Mouse (Mus musculus): Measurements from ENCODE around the gene Snx7. TPM values are rescaled to one million over a fixed set of nuclear protein-coding genes. Genes with fewer than 3 reads are reported as not detected.

Snx7 gene
- polyA plus RNA-seq, 1 experiment = not detected

- Histone ChIP-seq H3K4me1 (ENCODE audit: control insufficient read depth, insufficient read depth, low read length) (0 out of 2 replicates have a peak, but pooled peaks cover 2% of the 10 kb centered on the region), H3K27ac (ENCODE audit: insufficient read depth, low read depth, low read length) (no peak overlapping the region), H3K4me3 (ENCODE audit: insufficient read depth, low read depth, low read length) (no peak overlapping the region)
- WGBS = 46% methylated on average over 4 of the region's 4 CpGs
- TF ChIP-seq POLR2A (IDR thresholded peaks at IDR 0.05; ENCODE audit: insufficient read depth, low read depth, low read length) (no peak), CTCF (IDR thresholded peaks at IDR 0.05; ENCODE audit: insufficient read depth, low read depth, low read length) (no peak)
These were observed 76.8 kb downstream of the Snx7 start for GRCm38 (mm10) chr3:117791951-117792350.

GRCm38 (mm10) chr3:117791273-117791672, 77.5 kb downstream of the Snx7 start:
- 76% methylated on average over 2 of the region's 2 CpGs for WGBS
- TF ChIP-seq POLR2A (IDR thresholded peaks at IDR 0.05; ENCODE audit: insufficient read depth, low read depth, low read length) (no peak), CTCF (IDR thresholded peaks at IDR 0.05; ENCODE audit: insufficient read depth, low read depth, low read length) (no peak)

GRCm38 (mm10) chr3:117788800-117789693, 79.7 kb downstream of the Snx7 start:
- Histone ChIP-seq H3K4me1 (ENCODE audit: control insufficient read depth, insufficient read depth, low read length) (0 out of 2 replicates have a peak, but pooled peaks cover 2% of the 10 kb centered on the region), H3K27ac (ENCODE audit: insufficient read depth, low read depth, low read length) (no peak overlapping the region), H3K4me3 (ENCODE audit: insufficient read depth, low read depth, low read length) (no peak overlapping the region)
- no peak for TF ChIP-seq CTCF (IDR thresholded peaks at IDR 0.05; ENCODE audit: insufficient read depth, low read depth, low read length)
- no peak for TF ChIP-seq POLR2A (IDR thresholded peaks at IDR 0.05; ENCODE audit: insufficient read depth, low read depth, low read length)
- 38% methylated on average over 14 of the region's 14 CpGs for WGBS

More at GRCm38 (mm10) chr3:117791273-117791672, 77.5 kb downstream of the Snx7 start:
- Histone ChIP-seq H3K27ac (ENCODE audit: insufficient read depth, low read depth, low read length) (no peak overlapping the region), H3K4me1 (ENCODE audit: control insufficient read depth, insufficient read depth, low read length) (0 out of 2 replicates have a peak, but pooled peaks cover 2% of the 10 kb centered on the region), H3K4me3 (ENCODE audit: insufficient read depth, low read depth, low read length) (no peak overlapping the region)

- WGBS = 70% methylated on average over 6 of the region's 6 CpGs
- no peak for TF ChIP-seq CTCF (IDR thresholded peaks at IDR 0.05; ENCODE audit: insufficient read depth, low read depth, low read length)
- no peak for TF ChIP-seq POLR2A (IDR thresholded peaks at IDR 0.05; ENCODE audit: insufficient read depth, low read depth, low read length)
- Histone ChIP-seq H3K4me3 (ENCODE audit: insufficient read depth, low read depth, low read length) (no peak overlapping the region), H3K4me1 (ENCODE audit: control insufficient read depth, insufficient read depth, low read length) (0 out of 2 replicates have a peak, but pooled peaks cover 2% of the 10 kb centered on the region), H3K27ac (ENCODE audit: insufficient read depth, low read depth, low read length) (no peak overlapping the region)
These were observed 81.5 kb downstream of the Snx7 start for GRCm38 (mm10) chr3:117787247-117787646.

GRCm38 (mm10) chr3:117752151-117752757, 116.5 kb downstream of the Snx7 start:
- H3K4me1 ChIP-seq (ENCODE audit: control insufficient read depth, insufficient read depth, low read length) = peaks cover 5% of the 10 kb centered on the region
- TF ChIP-seq POLR2A (IDR thresholded peaks at IDR 0.05; ENCODE audit: insufficient read depth, low read depth, low read length) = no peak
- TF ChIP-seq CTCF (IDR thresholded peaks at IDR 0.05; ENCODE audit: insufficient read depth, low read depth, low read length) = no peak
- H3K4me3 ChIP-seq (ENCODE audit: insufficient read depth, low read depth, low read length) = no peak overlapping the region
- WGBS = 22% methylated on average over 5 of the region's 5 CpGs
- peak overlapping the region; percentile 99 for H3K27ac ChIP-seq (ENCODE audit: insufficient read depth, low read depth, low read length)

GRCm38 (mm10) chr3:117751665-117752064, 117.1 kb downstream of the Snx7 start:
- TF ChIP-seq POLR2A (IDR thresholded peaks at IDR 0.05; ENCODE audit: insufficient read depth, low read depth, low read length) (no peak), CTCF (IDR thresholded peaks at IDR 0.05; ENCODE audit: insufficient read depth, low read depth, low read length) (no peak)
- 21% methylated on average over 2 of the region's 2 CpGs for WGBS

GRCm38 (mm10) chr3:117749256-117749655, 119.5 kb downstream of the Snx7 start:
- H3K4me1 ChIP-seq (ENCODE audit: control insufficient read depth, insufficient read depth, low read length) = peaks cover 5% of the 10 kb centered on the region
- WGBS = 81% methylated on average over 3 of the region's 3 CpGs
- TF ChIP-seq POLR2A (IDR thresholded peaks at IDR 0.05; ENCODE audit: insufficient read depth, low read depth, low read length) (no peak), CTCF (IDR thresholded peaks at IDR 0.05; ENCODE audit: insufficient read depth, low read depth, low read length) (no peak)
- no peak overlapping the region for H3K4me3 ChIP-seq (ENCODE audit: insufficient read depth, low read depth, low read length)
- H3K27ac ChIP-seq (ENCODE audit: insufficient read depth, low read depth, low read length) = no peak overlapping the region

More at GRCm38 (mm10) chr3:117751665-117752064, 117.1 kb downstream of the Snx7 start:
- Histone ChIP-seq H3K4me3 (ENCODE audit: insufficient read depth, low read depth, low read length) (no peak overlapping the region), H3K4me1 (ENCODE audit: control insufficient read depth, insufficient read depth, low read length) (peaks cover 5% of the 10 kb centered on the region), H3K27ac (ENCODE audit: insufficient read depth, low read depth, low read length) (peak overlapping the region; percentile 81)

- H3K4me1 ChIP-seq (ENCODE audit: control insufficient read depth, insufficient read depth, low read length) = no peaks in the 10 kb centered on the region
- no peak overlapping the region for H3K4me3 ChIP-seq (ENCODE audit: insufficient read depth, low read depth, low read length)
- 76% methylated on average over 5 of the region's 5 CpGs for WGBS
- no peak overlapping the region for H3K27ac ChIP-seq (ENCODE audit: insufficient read depth, low read depth, low read length)
- no peak for TF ChIP-seq CTCF (IDR thresholded peaks at IDR 0.05; ENCODE audit: insufficient read depth, low read depth, low read length)
- no peak for TF ChIP-seq POLR2A (IDR thresholded peaks at IDR 0.05; ENCODE audit: insufficient read depth, low read depth, low read length)
These were observed 129.0 kb downstream of the Snx7 start for GRCm38 (mm10) chr3:117739760-117740159.

GRCm38 (mm10) chr3:117732661-117733060, 136.1 kb downstream of the Snx7 start:
- no peak overlapping the region for H3K27ac ChIP-seq (ENCODE audit: insufficient read depth, low read depth, low read length)
- 67% methylated on average over 4 of the region's 4 CpGs for WGBS
- no peak overlapping the region for H3K4me3 ChIP-seq (ENCODE audit: insufficient read depth, low read depth, low read length)
- no peaks in the 10 kb centered on the region for H3K4me1 ChIP-seq (ENCODE audit: control insufficient read depth, insufficient read depth, low read length)
- TF ChIP-seq CTCF (IDR thresholded peaks at IDR 0.05; ENCODE audit: insufficient read depth, low read depth, low read length) (no peak), POLR2A (IDR thresholded peaks at IDR 0.05; ENCODE audit: insufficient read depth, low read depth, low read length) (no peak)

Measured in olfactory bulb, adult 2 months (tissue).